Mouse (Mus musculus): ENCODE data around the gene Foxp1. TPM values are rescaled to one million over a fixed set of nuclear protein-coding genes. Genes with fewer than 3 reads are reported as not detected.
A peak's percentile ranks its signal among the peaks of the same experiment; 100 is the strongest.

Foxp1 gene
- polyA plus RNA-seq, 1 experiment from 2014 or later = 96.6 TPM

GRCm38 (mm10) chr6:98931881-98932540 lies 590.5 kb downstream of the Foxp1 start:
- Histone ChIP-seq H3K9ac (replicated peaks) (no peak overlapping the region), H3K4me3 (no peak overlapping the region), H3K27me3 (no peaks in the 10 kb centered on the region), H3K9me3 (no peaks in the 10 kb centered on the region), H3K4me1 (peaks cover 19% of the 10 kb centered on the region; the same call in 1 of the 2 replicates), H3K4me2 (replicated peaks) (no peak overlapping the region), H3K27ac (replicated peaks) (no peak overlapping the region), H3K36me3 (peaks cover 47% of the 10 kb centered on the region)
- 95% methylated on average over 8 of the region's 8 CpGs for WGBS
- ATAC-seq (ENCODE audit: low FRiP score, low read depth) = no peak

GRCm38 (mm10) chr6:98930652-98931300 lies 591.7 kb downstream of the Foxp1 start:
- no peak overlapping the region for H3K4me2 ChIP-seq (replicated peaks)
- no peak overlapping the region for H3K4me3 ChIP-seq
- no peaks in the 10 kb centered on the region for H3K27me3 ChIP-seq
- 0 out of 2 replicates have a peak overlapping the region, but pooled peaks have one; percentile 11 for H3K27ac ChIP-seq (replicated peaks)
- H3K9me3 ChIP-seq = no peaks in the 10 kb centered on the region
- no peak for ATAC-seq (ENCODE audit: low FRiP score, low read depth)
- peaks cover 19% of the 10 kb centered on the region; the same call in 1 of the 2 replicates for H3K4me1 ChIP-seq
- H3K9ac ChIP-seq (replicated peaks) = no peak overlapping the region
- WGBS = 83% methylated on average over 15 of the region's 15 CpGs
- peaks cover 47% of the 10 kb centered on the region for H3K36me3 ChIP-seq

- no peak for ATAC-seq (ENCODE audit: low FRiP score, low read depth)
- H3K4me3 ChIP-seq = no peak overlapping the region
- 80% methylated on average over 8 of the region's 8 CpGs for WGBS
- H3K9me3 ChIP-seq = no peaks in the 10 kb centered on the region
- H3K4me1 ChIP-seq = peaks cover 16% of the 10 kb centered on the region; the same call in 1 of the 2 replicates
- peaks cover 30% of the 10 kb centered on the region for H3K36me3 ChIP-seq
- no peak overlapping the region for H3K9ac ChIP-seq (replicated peaks)
- H3K27ac ChIP-seq (replicated peaks) = no peak overlapping the region
- H3K4me2 ChIP-seq (replicated peaks) = no peak overlapping the region
- no peaks in the 10 kb centered on the region for H3K27me3 ChIP-seq
Measured at GRCm38 (mm10) chr6:98928365-98928764, 594.2 kb downstream of the Foxp1 start.

- no peak overlapping the region for H3K4me3 ChIP-seq
- H3K9ac ChIP-seq (replicated peaks) = no peak overlapping the region
- H3K36me3 ChIP-seq = no peaks in the 10 kb centered on the region
- no peak for ATAC-seq (ENCODE audit: low FRiP score, low read depth)
- H3K4me2 ChIP-seq (replicated peaks) = no peak overlapping the region
- no peaks in the 10 kb centered on the region for H3K9me3 ChIP-seq
- H3K4me1 ChIP-seq = no peaks in the 10 kb centered on the region
- H3K27me3 ChIP-seq = no peaks in the 10 kb centered on the region
- WGBS = 93% methylated on average over 6 of the region's 6 CpGs
- no peak overlapping the region for H3K27ac ChIP-seq (replicated peaks)
Measured at GRCm38 (mm10) chr6:98901259-98901658, 621.3 kb downstream of the Foxp1 start.

- Histone ChIP-seq H3K36me3 (no peaks in the 10 kb centered on the region), H3K4me2 (replicated peaks) (no peak overlapping the region), H3K9ac (replicated peaks) (no peak overlapping the region), H3K27me3 (no peaks in the 10 kb centered on the region), H3K27ac (replicated peaks) (no peak overlapping the region), H3K4me1 (no peaks in the 10 kb centered on the region), H3K4me3 (no peak overlapping the region), H3K9me3 (no peaks in the 10 kb centered on the region)
- 80% methylated on average over 1 of the region's 1 CpGs for WGBS
- no peak for ATAC-seq (ENCODE audit: low FRiP score, low read depth)
Measured at GRCm38 (mm10) chr6:98878208-98878607, 644.3 kb downstream of the Foxp1 start.

GRCm38 (mm10) chr6:98876401-98876800 lies 646.1 kb downstream of the Foxp1 start:
- no peak overlapping the region for H3K9ac ChIP-seq (replicated peaks)
- H3K9me3 ChIP-seq = no peaks in the 10 kb centered on the region
- no peaks in the 10 kb centered on the region for H3K36me3 ChIP-seq
- H3K4me2 ChIP-seq (replicated peaks) = no peak overlapping the region
- WGBS = 44% methylated on average over 2 of the region's 2 CpGs
- H3K4me3 ChIP-seq = no peak overlapping the region
- no peaks in the 10 kb centered on the region for H3K4me1 ChIP-seq
- no peak overlapping the region for H3K27ac ChIP-seq (replicated peaks)
- no peaks in the 10 kb centered on the region for H3K27me3 ChIP-seq
- ATAC-seq (ENCODE audit: low FRiP score, low read depth) = no peak

Small RNA genes within 50 kb of the gene (microRNA-seq; reads per million reads assigned to microRNA genes)
- gene Gm22328 (not detected), gene Gm49348 (not detected)

Other genes with a start within 250 kb of the Foxp1 start
- 12.5 and 13.0 TPM in 2 replicates for gene Eif4e3, start 144.1 kb upstream of the Foxp1 start, polyA plus RNA-seq (2016; fragmentation: Nextera tagmentation; extraction: Ambion mirVana)
- 4.5 and 6.9 TPM in 2 replicates for gene Gm20696, start 144.1 kb upstream of the Foxp1 start, polyA plus RNA-seq (2016; fragmentation: Nextera tagmentation; extraction: Ambion mirVana)
- gene Gpr27, start 170.0 kb upstream of the Foxp1 start, polyA plus RNA-seq (2016; fragmentation: Nextera tagmentation; extraction: Ambion mirVana) = 5.3 and 7.4 TPM in 2 replicates
- gene Prok2, start 203.7 kb upstream of the Foxp1 start, polyA plus RNA-seq (2016; fragmentation: Nextera tagmentation; extraction: Ambion mirVana) = 0.31 TPM in 1 of 2 replicates, not detected in the other